Mouse (Mus musculus) heart, postnatal 0 days (tissue): ENCODE data around the gene Emb. TPM values are rescaled to one million over a fixed set of nuclear protein-coding genes. Genes with fewer than 3 reads are reported as not detected.

Experiments used
- ATAC-seq: fragments of 200-750 bp; cut with Nextera tagmentation; 2 replicates; pipeline ENCODE4 v1.8.0; 2017; ENCODE audit warnings: low read depth, moderate number of reproducible peaks, moderate library complexity; ENCODE audit not compliant: insufficient read depth
- DNase-seq: peaks from one replicate; pipeline ENCODE4 v3.0.0-alpha.2; 2016; ENCODE audit warnings: low spot score
- H3K27ac ChIP-seq: fragments of 300-500 bp; sonication (generic); 2 replicates; pipeline ENCODE4 v1.5.1; 2014; ENCODE audit warnings: low read depth, mild to moderate bottlenecking
- H3K27me3 ChIP-seq: fragments of 300-500 bp; sonication (generic); 2 replicates; pipeline ENCODE4 v1.6.1; 2014; ENCODE audit warnings: low read length, mixed read lengths; ENCODE audit not compliant: control insufficient read depth, insufficient read depth
- H3K36me3 ChIP-seq: fragments of 300-500 bp; sonication (generic); replicated peaks from 2 replicates; pipeline ENCODE4 v1.6.1; 2014; ENCODE audit warnings: low read length, mixed read lengths; ENCODE audit not compliant: control insufficient read depth, insufficient read depth
- H3K4me1 ChIP-seq: fragments of 300-500 bp; sonication (generic); 2 replicates; pipeline ENCODE4 v1.6.1; 2014; ENCODE audit warnings: antibody characterized with exemption; ENCODE audit not compliant: control insufficient read depth, insufficient read depth
- H3K4me2 ChIP-seq: fragments of 300-500 bp; sonication (generic); 2 replicates; pipeline ENCODE4 v1.6.1; 2014; ENCODE audit warnings: low read depth, mild to moderate bottlenecking, low read length, moderate library complexity
- H3K4me3 ChIP-seq: fragments of 300-500 bp; sonication (generic); 2 replicates; pipeline ENCODE4 v1.5.1; 2014; ENCODE audit warnings: low read depth, low read length
- H3K9ac ChIP-seq: fragments of 300-500 bp; sonication (generic); replicated peaks from 2 replicates; pipeline ENCODE4 v1.6.1; 2014; ENCODE audit warnings: low read depth, low read length, mixed read lengths
- H3K9me3 ChIP-seq: fragments of 300-500 bp; sonication (generic); replicated peaks from 2 replicates; pipeline ENCODE4 v1.6.1; 2016; ENCODE audit warnings: low read length; ENCODE audit not compliant: control insufficient read depth
- CTCF ChIP-seq: IDR thresholded peaks from 2 replicates; pipeline ENCODE4 v1.5.1; 2016; ENCODE audit warnings: antibody characterized with exemption, control low read depth, low read depth
- EP300 ChIP-seq: IDR thresholded peaks from 2 replicates; pipeline ENCODE4 v1.6.1; 2016; ENCODE audit warnings: antibody characterized with exemption, low read depth
- WGBS: fragments of 180-500 bp; shearing (Covaris S2); extraction: QIAGEN DNeasy Blood & Tissue Kit; methylation state at CpG from one replicate; pipeline ENCODE4 v1.1.7; 2014; 5-methylcytosine and 5-hydroxymethylcytosine counted together
- polyA plus RNA-seq: library from polyadenylated mRNA; unstranded; fragments of >200 nt; fragmentation: Nextera tagmentation; extraction: Ambion mirVana; gene quantifications from 2 replicates; pipeline ENCODE4 v1.2.1, GENCODE M21; 2015
- total RNA-seq: library from RNA; depleted of rRNA; stranded (reverse); fragments of >200 nt; gene quantifications from 2 replicates; pipeline ENCODE4 v1.2.3, GENCODE M21; 2014; ENCODE audit warnings: low replicate concordance

The Emb gene
- total and polyA plus RNA-seq, 2 experiments from 2014 or later, result 2.2 to 2.8 TPM

DNA sequence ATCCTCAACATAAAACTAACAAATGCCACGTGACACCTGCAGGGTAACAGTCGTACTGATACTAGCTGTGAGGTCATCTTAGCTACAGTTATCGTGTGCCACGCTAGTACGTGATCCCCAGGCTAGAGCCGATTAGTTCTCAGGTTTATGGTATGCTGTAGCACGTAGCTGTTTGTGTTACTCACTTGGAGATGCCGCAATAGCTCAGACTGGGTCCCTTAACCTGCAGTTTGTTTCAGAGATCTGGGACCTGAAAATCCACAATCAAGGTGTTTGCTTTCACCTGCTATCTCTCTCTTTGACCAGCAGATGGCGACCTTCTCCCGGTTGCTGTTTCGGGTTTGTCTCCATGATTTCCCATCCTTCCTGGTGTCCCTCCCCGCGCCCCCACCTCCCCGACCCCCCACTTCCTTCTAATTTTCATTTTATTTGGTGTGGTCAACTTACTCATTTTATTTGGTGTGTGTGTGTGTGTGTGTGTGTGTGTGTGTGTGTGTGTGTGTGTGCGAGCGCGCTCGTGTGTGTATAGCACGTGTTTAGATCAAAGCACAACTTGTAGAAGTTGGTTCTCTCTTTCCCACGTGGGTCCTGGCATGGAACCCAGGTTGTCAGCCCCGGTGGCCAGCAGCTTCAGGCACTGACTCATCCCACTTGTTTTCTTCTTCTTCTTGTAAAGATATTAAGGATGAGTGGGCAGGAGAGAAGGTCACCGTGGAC, 5.4 kb upstream of the Emb start:
- H3K9ac ChIP-seq, result no peak overlapping the region
- no peaks in the 10 kb centered on the region for H3K9me3 ChIP-seq
- H3K27me3 ChIP-seq, result no peaks in the 10 kb centered on the region
- no peaks in the 10 kb centered on the region for H3K4me1 ChIP-seq
- no peaks in the 10 kb centered on the region for H3K36me3 ChIP-seq
- DNase-seq (peak; percentile 34), ATAC-seq (no peak)
- H3K27ac ChIP-seq, result no peak overlapping the region
- H3K4me3 ChIP-seq, result no peak overlapping the region
- H3K4me2 ChIP-seq, result no peak overlapping the region
- 40% methylated on average over 22 of the region's 22 CpGs for WGBS
- TF ChIP-seq EP300 (no peak), CTCF (peak; percentile 70)

- Histone ChIP-seq H3K4me2 (no peak overlapping the region), H3K36me3 (no peaks in the 10 kb centered on the region), H3K4me3 (no peak overlapping the region), H3K4me1 (no peaks in the 10 kb centered on the region), H3K9me3 (no peaks in the 10 kb centered on the region), H3K27ac (no peak overlapping the region), H3K9ac (no peak overlapping the region), H3K27me3 (no peaks in the 10 kb centered on the region)
- TF ChIP-seq CTCF (no peak), EP300 (no peak)
- DNase-seq (no peak), ATAC-seq (no peak)
- WGBS, result 83% methylated on average over 7 of the region's 7 CpGs
Measured at GRCm38 (mm10) chr13:117204685-117205084, 3.7 kb upstream of the Emb start.

DNA sequence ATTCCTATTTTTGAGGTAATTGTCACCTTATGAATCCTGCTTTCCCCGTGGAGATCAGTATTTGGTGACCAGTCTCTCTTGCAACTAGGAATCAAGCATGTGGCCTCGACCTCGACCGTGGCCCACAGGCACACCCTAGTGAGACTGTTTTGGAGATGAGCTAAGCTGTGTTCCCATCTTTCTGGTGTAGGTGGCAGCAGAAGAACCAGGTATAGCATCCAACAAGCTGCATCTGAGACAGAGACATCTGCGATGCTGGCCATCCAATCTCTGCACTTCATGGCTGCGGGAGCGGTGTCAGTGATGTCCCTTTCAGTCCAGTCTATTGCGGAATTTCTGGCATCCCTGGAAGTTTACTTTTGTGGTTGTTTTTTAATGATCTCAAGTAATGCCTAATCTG, 2.3 kb upstream of the Emb start:
- no peak overlapping the region for H3K4me3 ChIP-seq
- no peaks in the 10 kb centered on the region for H3K9me3 ChIP-seq
- H3K27ac ChIP-seq, result no peak overlapping the region
- no peak for ATAC-seq
- no peak overlapping the region for H3K4me2 ChIP-seq
- TF ChIP-seq EP300, result no peak
- TF ChIP-seq CTCF, result no peak
- no peaks in the 10 kb centered on the region for H3K4me1 ChIP-seq
- WGBS, result 88% methylated on average over 8 of the region's 8 CpGs
- H3K36me3 ChIP-seq, result no peaks in the 10 kb centered on the region
- DNase-seq, result no peak
- H3K9ac ChIP-seq, result no peak overlapping the region
- no peaks in the 10 kb centered on the region for H3K27me3 ChIP-seq

GRCm38 (mm10) chr13:117211386-117211875, 3.1 kb downstream of the Emb start:
- H3K36me3 ChIP-seq, result no peaks in the 10 kb centered on the region
- H3K4me2 ChIP-seq, result no peak overlapping the region; the same call in 1 of the 2 replicates
- WGBS, result 49% methylated on average over 11 of the region's 11 CpGs
- DNase-seq (no peak), ATAC-seq (no peak)
- peak overlapping the region; percentile 2; the same call in 1 of the 2 replicates for H3K27ac ChIP-seq
- no peaks in the 10 kb centered on the region for H3K27me3 ChIP-seq
- no peaks in the 10 kb centered on the region for H3K9me3 ChIP-seq
- no peak overlapping the region for H3K9ac ChIP-seq
- no peak overlapping the region for H3K4me3 ChIP-seq
- TF ChIP-seq CTCF (no peak), EP300 (no peak)
- no peaks in the 10 kb centered on the region for H3K4me1 ChIP-seq

GRCm38 (mm10) chr13:117215481-117215880, 7.1 kb downstream of the Emb start:
- Histone ChIP-seq H3K4me3 (no peak overlapping the region), H3K4me1 (no peaks in the 10 kb centered on the region), H3K9ac (no peak overlapping the region), H3K4me2 (no peak overlapping the region; the same call in 1 of the 2 replicates), H3K27ac (peak overlapping the region; percentile 70; the same call in 1 of the 2 replicates), H3K9me3 (no peaks in the 10 kb centered on the region), H3K36me3 (no peaks in the 10 kb centered on the region), H3K27me3 (peaks cover 6% of the 10 kb centered on the region)
- WGBS, result 35% methylated on average over 10 of the region's 10 CpGs
- DNase-seq, result no peak
- no peak for TF ChIP-seq CTCF
- no peak for TF ChIP-seq EP300
- no peak for ATAC-seq
